ENCODE assay signal across 20 mouse cellular contexts in genomic region chr12:116806089-116806488, GRCm38 (mm10).
DNase-seq lines count a peak whose midpoint lies in the region; ATAC-seq and TF ChIP-seq lines count a peak whose summit lies in the region.
"Had no signal": no experiment of that assay in that cellular context is flagged by ENCODE, and none has a peak within 500 bp of the region (broad histone marks: within the 10 kb centered on the region; RNA-seq: fewer than 3 reads in every experiment).

No protein-coding gene starts in this region.

- no peak for TF ChIP-seq CTCF in cortical plate, adult 2 months (IDR thresholded peaks at IDR 0.05; ENCODE audit: extremely low read depth, insufficient read depth, low read length)

- no peaks in the 10 kb centered on the region; the same call in 1 of the 2 replicates for H3K9me3 ChIP-seq in midbrain, embryonic 16.5 days (replicated peaks; ENCODE audit: control insufficient read depth, low read length, poor library complexity, severe bottlenecking)
- no peaks in the 10 kb centered on the region for H3K9me3 ChIP-seq in heart, embryonic 12.5 days (replicated peaks)
- H3K9me3 ChIP-seq: embryonic facial prominence, embryonic 13.5 days; hindbrain, embryonic 10.5 days; intestine, embryonic 15.5 days; kidney, embryonic 15.5 days; lung, embryonic 15.5 days; neural tube, embryonic 13.5 days; stomach, embryonic 15.5 days had no signal

- DNase-seq in frontal cortex, adult 2 months (ENCODE audit: extremely low spot score in 1 of 2, low spot score in 1 of 2), result peak; percentile 34 to 69
- no peak for DNase-seq in frontal cortex, postnatal 25 days (ENCODE audit: low spot score in 2 of 2)
- DNase-seq in left cerebral cortex, adult 11 months (ENCODE audit: low spot score), result peak; percentile 50
- DNase-seq in left cerebral cortex, postnatal 4 days, result no peak
- DNase-seq: adrenal gland, postnatal 14 days; B cell, adult 2 months; cerebellum, adult 8-10 months; gastrocnemius, postnatal 10 days; heart, adult 18-20 months had no signal

- no peak overlapping the region for H3K9ac ChIP-seq in midbrain, embryonic 16.5 days (ENCODE audit: low read depth, low read length)
- no peak overlapping the region for H3K9ac ChIP-seq in heart, embryonic 12.5 days
- H3K9ac ChIP-seq: embryonic facial prominence, embryonic 13.5 days; intestine, embryonic 15.5 days; kidney, embryonic 15.5 days; liver, embryonic 12.5 days; lung, embryonic 15.5 days; neural tube, embryonic 13.5 days; stomach, embryonic 15.5 days had no signal

- ATAC-seq in midbrain, embryonic 16.5 days, result no peak
- no peak for ATAC-seq in heart, embryonic 12.5 days (ENCODE audit: insufficient number of reproducible peaks, low FRiP score)
- ATAC-seq: intestine, embryonic 15.5 days; liver, embryonic 12.5 days had no signal

- no peak overlapping the region for H3K4me2 ChIP-seq in midbrain, embryonic 16.5 days (ENCODE audit: low read length)
- no peak overlapping the region for H3K4me2 ChIP-seq in heart, embryonic 12.5 days
- H3K4me2 ChIP-seq: embryonic facial prominence, embryonic 13.5 days; intestine, embryonic 15.5 days; kidney, embryonic 15.5 days; liver, embryonic 12.5 days; lung, embryonic 15.5 days; neural tube, embryonic 13.5 days; stomach, embryonic 15.5 days had no signal

- H3K36me3 ChIP-seq in midbrain, embryonic 16.5 days (ENCODE audit: control insufficient read depth, insufficient read depth, low read length), result no peaks in the 10 kb centered on the region
- no peaks in the 10 kb centered on the region for H3K36me3 ChIP-seq in heart, embryonic 12.5 days
- H3K36me3 ChIP-seq: embryonic facial prominence, embryonic 13.5 days; hindbrain, embryonic 10.5 days; intestine, embryonic 15.5 days; kidney, embryonic 15.5 days; liver, embryonic 12.5 days; lung, embryonic 15.5 days; neural tube, embryonic 13.5 days; stomach, embryonic 15.5 days had no signal

- 83% methylated on average over 2 of the region's 2 CpGs for WGBS in midbrain, embryonic 16.5 days
- WGBS in heart, embryonic 12.5 days, result 72% methylated on average over 2 of the region's 2 CpGs

- H3K27me3 ChIP-seq in midbrain, embryonic 16.5 days (ENCODE audit: control insufficient read depth, insufficient read depth, low read depth, low read length), result no peaks in the 10 kb centered on the region
- H3K27me3 ChIP-seq in heart, embryonic 12.5 days (replicated peaks), result no peaks in the 10 kb centered on the region
- H3K27me3 ChIP-seq: embryonic facial prominence, embryonic 13.5 days; intestine, embryonic 15.5 days; kidney, embryonic 15.5 days; liver, embryonic 12.5 days; lung, embryonic 15.5 days; neural tube, embryonic 13.5 days; stomach, embryonic 15.5 days had no signal

- H3K4me3 ChIP-seq in cortical plate, adult 2 months (ENCODE audit: insufficient read depth, low read length), result no peak overlapping the region
- H3K4me3 ChIP-seq in midbrain, embryonic 16.5 days (ENCODE audit: low read depth, low read length), result no peak overlapping the region
- H3K4me3 ChIP-seq in heart, embryonic 12.5 days, result no peak overlapping the region
- H3K4me3 ChIP-seq: embryonic facial prominence, embryonic 13.5 days; hindbrain, embryonic 10.5 days; intestine, embryonic 15.5 days; kidney, embryonic 15.5 days; liver, embryonic 12.5 days; lung, embryonic 15.5 days; neural tube, embryonic 13.5 days; stomach, embryonic 15.5 days had no signal

- intact Hi-C loops in left cerebral cortex, postnatal 4 days (cut with DNase I), result no loop called here

- no peak for TF ChIP-seq POLR2A in cortical plate, adult 2 months (IDR thresholded peaks at IDR 0.05; ENCODE audit: extremely low read depth, insufficient read depth, low read length)

- peak overlapping the region; percentile 87 for H3K27ac ChIP-seq in cortical plate, adult 2 months (ENCODE audit: insufficient read depth, low read length)
- H3K27ac ChIP-seq in midbrain, embryonic 16.5 days (ENCODE audit: low read length), result peak overlapping the region; percentile 74
- no peak overlapping the region for H3K27ac ChIP-seq in heart, embryonic 12.5 days (ENCODE audit: poor library complexity, severe bottlenecking)
- H3K27ac ChIP-seq: embryonic facial prominence, embryonic 13.5 days; hindbrain, embryonic 10.5 days; intestine, embryonic 15.5 days; kidney, embryonic 15.5 days; liver, embryonic 12.5 days; lung, embryonic 15.5 days; neural tube, embryonic 13.5 days; stomach, embryonic 15.5 days had no signal

- peaks cover 20% of the 10 kb centered on the region for H3K4me1 ChIP-seq in cortical plate, adult 2 months (ENCODE audit: control insufficient read depth, insufficient read depth, low read length)
- peaks cover 19% of the 10 kb centered on the region for H3K4me1 ChIP-seq in midbrain, embryonic 16.5 days (ENCODE audit: control insufficient read depth, insufficient read depth, low read length)
- no peaks in the 10 kb centered on the region for H3K4me1 ChIP-seq in heart, embryonic 12.5 days (replicated peaks)
- H3K4me1 ChIP-seq: embryonic facial prominence, embryonic 13.5 days; hindbrain, embryonic 10.5 days; intestine, embryonic 15.5 days; kidney, embryonic 15.5 days; liver, embryonic 12.5 days; lung, embryonic 15.5 days; stomach, embryonic 15.5 days had no signal

Comparison
In these comparisons a context has a peak if more than half of its experiments do, and no peak if none do; other contexts are left out.
1. DNase-seq: peak in frontal cortex, adult 2 months (2 of 2) and left cerebral cortex, adult 11 months (single experiment); none in frontal cortex, postnatal 25 days (0 of 2) and left cerebral cortex, postnatal 4 days (single experiment).